Mouse (Mus musculus): ENCODE data around the gene Brms1l. TPM values are rescaled to one million over a fixed set of nuclear protein-coding genes. Genes with fewer than 3 reads are reported as not detected.

The Brms1l gene
- 10 to 100 TPM in 1 of 2 experiments, 1 to 10 TPM in 1; 9.1 to 11.0 TPM for total RNA-seq (2023)

GRCm38 (mm10) chr12:55836199-55836951 is at the start of gene Brms1l:
Gene Brms1l (plus strand): TSS chr12:55836324.

DNA sequence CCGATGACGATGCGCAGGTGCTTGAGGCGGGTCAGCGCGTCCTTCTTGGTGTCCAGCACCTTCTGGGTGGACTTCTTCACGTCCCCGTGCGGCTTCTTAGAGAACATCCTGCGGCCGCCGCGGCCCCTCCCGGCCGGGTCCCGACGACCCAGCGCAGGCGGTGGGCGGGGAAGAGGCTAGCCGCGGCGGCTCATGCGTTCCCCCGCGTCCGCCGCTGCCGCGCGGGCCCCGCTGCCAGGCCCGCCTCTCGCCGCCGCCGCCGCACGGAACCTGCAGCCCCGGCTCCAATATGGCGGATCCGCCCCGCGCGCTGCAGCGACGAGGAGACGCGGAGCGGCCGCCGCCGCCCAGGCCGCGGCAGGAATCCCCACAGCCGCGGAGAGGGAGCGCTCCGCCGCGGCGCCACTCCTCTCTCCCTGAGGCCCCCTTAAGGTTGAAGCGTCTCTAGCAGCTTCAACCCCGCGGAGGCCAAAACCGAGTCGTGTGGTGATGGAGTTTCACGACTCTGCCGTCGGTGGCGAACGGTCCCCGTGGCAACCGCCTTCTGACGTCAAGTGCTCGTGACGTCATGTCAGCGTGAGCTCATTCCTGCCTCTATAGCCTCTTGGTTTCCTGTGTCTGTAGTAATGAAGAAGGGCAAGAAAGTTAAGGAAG is 15.3 kb upstream of the Brms1l start, which contains the start of gene Ralgapa1:
Gene Ralgapa1 (minus strand): TSS at position 507 of the 654 bp plus-strand sequence.

Other genes with a start within 250 kb of the Brms1l start
- not detected for gene Insm2, start 236.9 kb upstream of the Brms1l start, total RNA-seq (2023)
- 10 to 100 TPM; 74.7 to 85.3 TPM for gene Ralgapa1, start 15.2 kb upstream of the Brms1l start, total RNA-seq (2023)